Mouse (Mus musculus) MN1 (cell line): ENCODE measurements around the gene Crybg2.

Source experiments
- DNase-seq: peaks from one replicate; pipeline ENCODE4 v3.0.0-alpha.2; 2016; ENCODE audit warnings: low spot score

Gene Crybg2

GRCm38 (mm10) chr4:134120916-134121315 is 60.3 kb downstream of the Crybg2 start:
- no peak for DNase-seq

GRCm38 (mm10) chr4:134121571-134121970 is 61.0 kb downstream of the Crybg2 start:
- peak; percentile 25 for DNase-seq

- DNase-seq = peak; percentile 94
These were observed 61.7 kb downstream of the Crybg2 start for GRCm38 (mm10) chr4:134122281-134122680.

GRCm38 (mm10) chr4:134123147-134123546 is 62.5 kb downstream of the Crybg2 start:
- no peak for DNase-seq

GRCm38 (mm10) chr4:134123680-134124551 is 63.3 kb downstream of the Crybg2 start:
- peak; percentile 83 for DNase-seq

- no peak for DNase-seq
These were observed 64.9 kb downstream of the Crybg2 start for GRCm38 (mm10) chr4:134125383-134126060.

- peak; percentile 66 for DNase-seq
These were observed 65.9 kb downstream of the Crybg2 start for GRCm38 (mm10) chr4:134126300-134127120.

GRCm38 (mm10) chr4:134127121-134127455 is 66.5 kb downstream of the Crybg2 start:
- DNase-seq = peak; percentile 83

GRCm38 (mm10) chr4:134127793-134128192 is 67.2 kb downstream of the Crybg2 start:
- no peak for DNase-seq

GRCm38 (mm10) chr4:134128221-134128982 is 67.8 kb downstream of the Crybg2 start, which contains the start of gene Sh3bgrl3:
TSS of gene Sh3bgrl3 (minus strand) at chr4:134128789.
- DNase-seq = peak; percentile 90

- DNase-seq = no peak
These were observed 68.4 kb downstream of the Crybg2 start for GRCm38 (mm10) chr4:134128983-134129362.

GRCm38 (mm10) chr4:134129482-134129881 is 68.9 kb downstream of the Crybg2 start:
- DNase-seq = no peak

GRCm38 (mm10) chr4:134132117-134132516 is 71.5 kb downstream of the Crybg2 start:
- DNase-seq = peak; percentile 66

- DNase-seq = peak; percentile 76
These were observed 72.0 kb downstream of the Crybg2 start for GRCm38 (mm10) chr4:134132519-134133095.

- no peak for DNase-seq
These were observed 75.8 kb downstream of the Crybg2 start for GRCm38 (mm10) chr4:134136280-134136926.

- no peak for DNase-seq
These were observed 78.2 kb downstream of the Crybg2 start for GRCm38 (mm10) chr4:134138857-134139256.
